Mouse (Mus musculus) liver, adult 2 months (tissue): ENCODE measurements at regions not wholly inside any gene's neighbourhood (a gene's known extent, or its start where the extent isn't known, plus 50 kb on each side); places are given as distances from the start of the nearest gene placed in this dataset.

Experiments used
- CTCF ChIP-seq: fragments of 200-500 bp; IDR thresholded peaks from 2 replicates; pipeline ENCODE4 v1.5.1; 2011; ENCODE audit warnings: low read depth, low read length, control low read depth
- POLR2A ChIP-seq: fragments of 200-500 bp; IDR thresholded peaks from 2 replicates; pipeline ENCODE4 v1.6.1; 2011; ENCODE audit warnings: low read length, control low read depth; ENCODE audit not compliant: insufficient read depth; ENCODE audit errors: extremely low read depth

GRCm38 (mm10) chr16:12956416-12956815 lies 153.1 kb upstream of the Ercc4 start:
- no peak for TF ChIP-seq POLR2A
- no peak for TF ChIP-seq CTCF
